Mouse (Mus musculus) ovary, postnatal 14 days (tissue): ENCODE data around the gene Wnt7a.

Source experiments
- DNase-seq: peaks from one replicate; pipeline ENCODE4 v3.0.0; 2022; ENCODE audit warnings: low spot score

The Wnt7a gene

DNA sequence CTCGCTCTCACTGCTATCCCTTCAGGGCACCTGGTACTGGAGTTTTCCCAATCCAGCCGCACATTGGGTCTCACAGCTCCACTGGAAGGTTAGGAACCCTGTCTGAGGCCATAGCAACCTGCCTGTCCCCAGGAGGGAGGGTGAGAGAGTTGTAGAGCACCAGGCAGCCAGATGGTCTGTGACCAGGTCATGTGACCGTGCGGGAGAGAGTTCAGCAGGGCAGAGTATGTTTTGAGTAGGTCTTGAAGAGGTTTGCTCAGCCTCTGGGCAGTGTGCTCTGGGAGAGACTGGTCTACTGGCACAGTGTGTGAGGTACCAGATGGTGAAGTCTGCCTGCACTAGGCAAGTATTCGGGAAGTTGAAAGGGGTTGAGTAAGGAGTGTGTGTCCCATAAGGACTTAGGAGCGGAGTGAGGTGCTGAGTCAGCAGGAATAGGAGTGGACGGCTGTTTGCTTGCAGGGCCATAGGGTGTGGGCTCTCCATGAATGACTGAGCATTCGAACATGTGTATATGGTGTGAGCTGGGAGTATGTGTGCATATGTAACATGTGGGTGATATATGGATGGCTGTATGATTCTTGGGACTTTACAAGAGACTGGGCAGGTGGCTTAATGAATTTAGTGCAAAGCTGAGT is 71.4 kb downstream of the Wnt7a start:
- DNase-seq = no peak

DNA sequence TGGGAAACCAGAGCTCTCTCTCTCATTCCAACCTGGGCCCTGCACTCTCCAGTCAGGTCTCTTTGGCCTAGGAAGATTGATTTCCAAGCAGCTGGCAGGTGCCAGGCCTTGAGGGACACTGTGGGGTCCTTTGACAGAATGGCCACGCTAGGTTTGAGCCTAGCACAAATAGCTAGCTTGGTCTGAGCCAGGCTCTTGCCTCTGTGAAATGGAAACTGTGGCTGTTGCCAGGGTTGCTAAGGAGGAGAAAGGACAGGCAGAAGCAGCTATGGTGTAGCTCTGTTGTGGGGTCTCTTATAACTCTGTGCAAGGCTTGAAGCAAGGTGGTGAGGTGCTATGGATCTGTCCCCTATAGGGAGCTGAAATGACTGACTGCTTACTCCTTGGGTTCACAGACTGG is 75.7 kb downstream of the Wnt7a start:
- no peak for DNase-seq

DNA sequence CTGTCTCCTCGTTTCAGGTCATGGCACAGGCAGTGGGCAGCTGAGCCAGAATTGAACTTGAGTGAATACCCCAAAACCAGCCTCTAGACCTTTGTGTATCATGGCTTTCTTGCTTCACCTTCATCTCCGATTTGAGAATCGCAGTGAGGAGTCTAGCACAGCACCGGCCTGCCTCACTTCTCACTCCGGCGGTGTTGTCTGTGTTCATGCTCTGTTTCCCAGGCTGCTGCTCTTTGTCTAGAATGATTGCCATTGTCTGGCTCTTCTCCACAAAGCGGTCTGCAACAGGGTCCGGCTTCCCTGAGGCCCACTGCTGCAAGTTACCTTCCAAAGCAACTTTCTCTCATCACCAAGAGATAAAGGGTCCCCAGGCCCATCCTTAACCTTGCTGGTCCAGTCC is 79.3 kb downstream of the Wnt7a start:
- DNase-seq = no peak

DNA sequence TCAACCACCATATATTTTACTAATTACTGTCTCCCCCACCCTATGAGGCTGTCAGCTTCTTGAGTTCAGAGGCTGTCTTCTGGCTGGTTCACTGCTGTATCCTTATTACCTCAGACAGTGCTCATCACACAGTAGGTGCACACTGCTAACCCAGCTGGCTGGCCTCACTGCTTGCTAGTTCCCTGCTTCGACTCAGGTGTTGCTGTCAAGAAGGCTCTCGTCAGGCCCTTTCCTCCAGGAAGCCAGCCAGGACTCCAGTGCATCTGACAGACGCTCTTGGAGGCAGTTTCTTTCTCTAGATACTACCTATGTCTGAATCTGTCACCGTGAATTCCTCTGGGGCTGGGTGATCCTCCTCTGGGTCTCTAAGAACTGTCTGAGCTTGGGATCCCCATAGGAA is 85.6 kb downstream of the Wnt7a start:
- no peak for DNase-seq

DNA sequence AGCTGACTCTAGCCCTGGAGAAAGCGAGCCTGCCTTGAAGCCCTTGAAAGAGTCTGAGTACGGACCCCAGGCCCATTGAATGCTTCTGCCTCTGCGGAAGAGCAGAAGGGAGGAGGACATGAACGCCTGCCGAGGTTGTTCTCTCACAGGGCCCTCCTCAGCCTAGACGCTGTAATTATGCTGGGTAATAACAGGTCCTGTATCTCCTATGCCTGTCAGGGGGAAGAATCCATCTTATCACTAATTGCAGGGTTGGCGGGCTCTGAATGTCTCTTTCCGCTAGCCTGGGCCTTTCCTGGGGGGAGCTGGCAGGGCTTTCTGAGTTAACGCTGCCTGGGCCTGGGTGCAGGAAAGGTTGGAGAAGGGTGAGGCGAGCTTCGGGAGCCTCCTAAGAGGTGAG is 86.4 kb downstream of the Wnt7a start:
- no peak for DNase-seq

DNA sequence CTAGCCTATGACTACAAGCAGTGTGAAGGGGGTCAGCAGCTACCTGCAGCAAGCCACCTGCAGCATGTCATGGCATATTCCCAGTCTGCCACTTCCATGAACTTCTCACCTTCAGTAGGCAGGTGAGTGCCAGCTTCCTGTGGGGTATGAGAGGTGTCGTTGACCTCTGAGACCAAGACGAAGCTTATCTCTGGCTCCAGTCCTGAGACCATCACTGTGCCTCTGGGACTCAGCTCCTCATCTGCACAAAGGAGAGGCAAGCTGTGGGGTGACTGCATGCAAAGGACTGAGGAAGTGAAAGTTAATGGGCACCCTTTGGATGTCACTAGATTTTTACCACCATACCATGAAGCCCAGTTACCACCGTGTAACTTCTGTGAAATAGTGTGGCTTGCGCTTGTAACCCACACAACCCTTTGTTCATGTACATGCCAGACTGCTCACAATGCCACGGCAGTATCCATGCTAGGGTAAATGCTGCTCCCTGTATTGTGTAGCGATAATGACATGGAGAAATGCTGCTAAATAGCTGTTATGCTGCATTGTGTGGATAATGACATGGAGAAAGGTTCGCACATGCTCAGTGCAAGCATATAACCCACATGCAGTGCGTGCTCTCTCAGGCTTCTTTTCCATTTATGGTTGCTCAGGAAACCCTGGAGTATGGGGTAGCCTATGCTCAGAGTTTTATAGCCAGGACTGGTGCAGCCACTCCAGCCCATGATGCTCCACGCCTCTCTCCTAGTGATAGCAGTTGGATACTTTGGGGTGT is 89.0 kb downstream of the Wnt7a start:
- no peak for DNase-seq
